Mouse (Mus musculus): ENCODE data around the gene Snf8. TPM values are rescaled to one million over a fixed set of nuclear protein-coding genes. Genes with fewer than 3 reads are reported as not detected.

Gene Snf8
- total RNA-seq (2023), result 10 to 100 TPM; 54.4 to 61.7 TPM

GRCm38 (mm10) chr11:96034596-96035052, at the start of gene Snf8:
TSS of gene Snf8 (plus strand) at chr11:96034885.

GRCm38 (mm10) chr11:96005403-96006271, 29.0 kb upstream of the Snf8 start, which contains the start of gene Igf2bp1:
TSS of gene Igf2bp1 (minus strand) at chr11:96005940.

GRCm38 (mm10) chr11:96065215-96065911, 30.7 kb downstream of the Snf8 start, which contains the start of gene Ube2z:
TSS of gene Ube2z (minus strand) at chr11:96065388.

GRCm38 (mm10) chr11:96075509-96076220, 41.0 kb downstream of the Snf8 start, which contains the start of gene Atp5g1:
TSS of gene Atp5g1 (minus strand) at chr11:96075670.

Other genes with a start within 250 kb of the Snf8 start
- gene Phospho1, start 210.4 kb upstream of the Snf8 start, total RNA-seq (2023), result 100 to 1,000 TPM; 116 to 159 TPM
- gene Gngt2, start 197.7 kb upstream of the Snf8 start, total RNA-seq (2023), result 10 to 100 TPM; 29.8 to 38.9 TPM
- 10 to 100 TPM; 18.1 to 18.2 TPM for gene Abi3, start 192.4 kb upstream of the Snf8 start, total RNA-seq (2023)
- not detected for gene B4galnt2, start 120.0 kb upstream of the Snf8 start, total RNA-seq (2023)
- not detected for gene Igf2bp1, start 28.9 kb upstream of the Snf8 start, total RNA-seq (2023)
- not detected for gene Gip, start 10.3 kb upstream of the Snf8 start, total RNA-seq (2023)
- 10 to 100 TPM; 30.2 to 32.2 TPM for gene Ube2z, start 30.5 kb downstream of the Snf8 start, total RNA-seq (2023)
- 100 to 1,000 TPM in 1 of 2 experiments, 10 to 100 TPM in 1; 94.9 to 107 TPM for gene Atp5g1, start 40.8 kb downstream of the Snf8 start, total RNA-seq (2023)
- not detected for gene Calcoco2, start 77.1 kb downstream of the Snf8 start, total RNA-seq (2023)
- not detected for gene Ttll6, start 98.9 kb downstream of the Snf8 start, total RNA-seq (2023)
- not detected for gene Hoxb13, start 159.4 kb downstream of the Snf8 start, total RNA-seq (2023)
- not detected for gene Hoxb9, start 236.6 kb downstream of the Snf8 start, total RNA-seq (2023)
- gene Hoxb8, start 247.0 kb downstream of the Snf8 start, total RNA-seq (2023), result not detected

All from neutrophil, adult 83 days (primary cell).